Mouse (Mus musculus) gastrocnemius, postnatal 25 days (tissue): ENCODE measurements around the gene 1300017J02Rik. TPM values are rescaled to one million over a fixed set of nuclear protein-coding genes. Genes with fewer than 3 reads are reported as not detected.
A peak's percentile ranks its signal among the peaks of the same experiment; 100 is the strongest.
"Not testable (repeated sequence)": the region's sequence is repeated elsewhere in the genome, so short reads cannot be mapped to it uniquely, and the experiment has no call there.

Experiments used
- DNase-seq: peaks from one replicate; pipeline ENCODE4 v3.0.0; 2022
- long read RNA-seq, 2 experiments: library from polyadenylated mRNA; stranded (forward); transcript quantifications; one replicate each; pipeline ENCODE4 v2.0.0; 2021
- total RNA-seq, 2 experiments: library from RNA; stranded (reverse); gene quantifications; 1 replicate in 1 of 2; 2 replicates in 1 of 2; pipeline ENCODE4 v1.2.3; 2021

The 1300017J02Rik gene
- not detected for total RNA-seq
- long read RNA-seq, experiment 1, result 0 reads
- long read RNA-seq, experiment 2, result 0 reads

GRCm38 (mm10) chr9:103304927-103305326 lies at the start of gene 1300017J02Rik, which contains the start of gene Topbp1:
TSS of gene 1300017J02Rik (minus strand) at chr9:103305082.
TSS of gene Topbp1 (plus strand) at chr9:103305215.
- peak; percentile 90 for DNase-seq

GRCm38 (mm10) chr9:103353500-103354260 lies 48.8 kb upstream of the 1300017J02Rik start:
- DNase-seq, result not testable (repeated sequence)

DNA sequence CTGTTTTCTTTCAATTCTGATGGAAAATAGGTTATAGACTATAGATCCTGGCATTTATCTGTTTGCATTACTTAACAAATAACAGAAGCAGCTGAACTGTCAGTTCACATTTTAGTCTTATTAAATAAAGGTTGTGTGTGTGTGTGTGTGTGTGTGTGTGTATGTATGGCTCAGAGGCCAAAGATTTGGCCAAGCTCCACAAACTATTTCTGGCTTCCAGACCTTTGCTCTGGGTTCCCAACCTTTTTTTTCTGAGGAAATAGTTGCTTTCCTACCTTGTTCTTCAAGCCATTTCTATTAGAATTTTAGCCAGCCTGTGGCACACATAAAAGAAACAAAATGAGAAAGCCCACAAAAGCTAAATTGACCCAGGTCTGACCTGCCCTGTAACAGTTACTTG lies 43.9 kb upstream of the 1300017J02Rik start:
- DNase-seq, result no peak

DNA sequence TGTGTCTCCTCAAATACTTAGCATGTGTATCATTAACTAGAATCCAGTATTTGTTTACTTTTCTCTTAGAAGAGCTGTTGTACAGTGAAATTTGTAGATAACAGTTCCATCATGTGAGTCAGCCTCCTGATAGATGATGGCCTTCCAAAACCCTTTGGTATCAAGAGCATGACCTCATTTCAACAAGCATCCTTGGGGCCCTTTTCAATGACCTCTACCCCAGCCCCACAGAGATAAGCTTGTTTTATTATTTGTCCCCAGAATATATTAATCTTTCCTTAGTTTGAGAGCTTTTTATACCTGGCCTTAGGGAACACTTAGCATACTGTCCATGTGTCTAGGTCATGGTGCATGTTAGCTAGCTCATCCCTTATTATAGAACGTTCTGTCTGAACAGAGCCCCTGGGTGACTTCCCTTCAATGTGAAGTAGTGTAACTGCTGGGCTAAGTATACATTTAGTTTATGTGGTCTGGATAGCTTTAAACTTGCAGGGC lies 43.2 kb upstream of the 1300017J02Rik start:
- no peak for DNase-seq

DNA sequence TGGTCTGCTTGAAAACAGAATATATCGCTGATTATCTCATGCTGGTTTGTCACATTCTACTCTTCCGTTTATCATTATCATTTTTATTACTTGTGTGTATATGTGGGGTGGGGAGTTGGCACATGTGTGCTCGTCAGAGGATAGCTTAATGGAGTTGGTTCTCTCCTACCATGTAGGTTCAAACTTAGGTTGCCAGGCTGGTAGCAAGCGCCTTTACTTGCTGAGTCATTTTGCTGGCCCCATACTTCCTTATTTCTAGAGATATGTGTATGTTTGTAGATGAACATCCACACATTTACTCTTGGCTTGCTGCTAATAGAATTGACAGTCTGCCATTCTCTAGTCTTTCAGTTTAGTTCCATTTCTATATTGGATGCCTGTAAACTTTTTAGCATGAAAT lies 42.2 kb upstream of the 1300017J02Rik start:
- no peak for DNase-seq

GRCm38 (mm10) chr9:103336912-103337311 lies 32.0 kb upstream of the 1300017J02Rik start:
- DNase-seq, result no peak

DNA sequence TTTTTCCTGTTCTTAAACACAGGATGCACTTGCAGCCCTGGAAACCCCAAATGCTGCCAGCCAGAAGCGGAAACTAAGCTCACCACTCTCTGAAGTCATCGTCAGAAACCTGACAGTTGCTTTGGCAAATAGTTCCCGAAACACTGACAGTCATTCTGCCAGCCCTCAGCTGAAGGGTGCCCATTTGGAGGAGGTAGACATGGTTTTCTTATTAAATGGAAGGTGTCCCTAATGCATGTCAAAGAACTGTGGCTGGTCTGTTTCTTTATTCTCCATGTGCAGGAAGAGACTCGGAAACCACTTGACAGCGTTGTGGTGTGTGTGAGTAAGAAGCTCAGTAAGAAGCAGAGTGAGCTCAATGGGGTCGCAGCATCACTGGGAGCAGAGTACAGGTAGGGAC lies 27.8 kb upstream of the 1300017J02Rik start:
- DNase-seq, result no peak

DNA sequence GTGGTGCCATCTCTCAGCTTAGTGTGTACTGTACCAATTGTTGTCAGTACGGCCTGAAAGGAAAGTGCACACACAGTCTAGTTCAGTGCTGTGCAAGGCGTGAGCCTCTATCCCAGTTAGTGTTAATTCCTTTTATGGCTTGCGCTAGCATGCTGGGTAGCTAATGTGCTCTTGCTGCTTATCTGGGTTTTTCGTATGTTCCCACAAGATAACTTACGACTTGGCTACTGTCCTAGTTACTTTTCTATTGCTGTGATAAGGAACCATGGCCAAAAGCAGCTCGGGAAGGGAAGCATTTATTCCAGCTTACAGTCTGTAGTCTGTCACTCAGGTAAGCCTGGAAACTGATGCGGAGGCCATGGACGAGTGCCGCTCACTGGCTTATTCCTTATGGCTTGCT lies 21.6 kb upstream of the 1300017J02Rik start:
- no peak for DNase-seq

DNA sequence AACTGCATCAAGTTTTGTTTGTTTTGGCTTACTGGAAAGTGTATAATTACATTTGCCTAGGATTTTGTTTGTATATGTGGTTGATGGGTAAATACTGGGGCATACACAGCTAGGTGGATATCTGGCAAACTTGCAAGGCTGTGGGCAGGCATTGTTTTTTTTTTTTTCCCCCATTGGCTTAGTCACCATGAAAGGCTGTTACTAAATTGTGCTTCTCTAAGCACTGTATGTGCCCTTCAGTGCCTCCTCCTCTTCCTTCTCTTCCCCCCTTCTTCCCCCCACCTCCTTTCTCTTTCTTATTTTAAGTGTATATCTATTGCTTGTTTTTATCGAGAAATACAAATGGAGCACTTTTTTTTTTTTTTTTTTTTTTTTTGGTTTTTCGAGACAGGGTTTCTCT lies 19.8 kb upstream of the 1300017J02Rik start:
- no peak for DNase-seq

GRCm38 (mm10) chr9:103309832-103310231 lies 5.0 kb upstream of the 1300017J02Rik start:
- no peak for DNase-seq

DNA sequence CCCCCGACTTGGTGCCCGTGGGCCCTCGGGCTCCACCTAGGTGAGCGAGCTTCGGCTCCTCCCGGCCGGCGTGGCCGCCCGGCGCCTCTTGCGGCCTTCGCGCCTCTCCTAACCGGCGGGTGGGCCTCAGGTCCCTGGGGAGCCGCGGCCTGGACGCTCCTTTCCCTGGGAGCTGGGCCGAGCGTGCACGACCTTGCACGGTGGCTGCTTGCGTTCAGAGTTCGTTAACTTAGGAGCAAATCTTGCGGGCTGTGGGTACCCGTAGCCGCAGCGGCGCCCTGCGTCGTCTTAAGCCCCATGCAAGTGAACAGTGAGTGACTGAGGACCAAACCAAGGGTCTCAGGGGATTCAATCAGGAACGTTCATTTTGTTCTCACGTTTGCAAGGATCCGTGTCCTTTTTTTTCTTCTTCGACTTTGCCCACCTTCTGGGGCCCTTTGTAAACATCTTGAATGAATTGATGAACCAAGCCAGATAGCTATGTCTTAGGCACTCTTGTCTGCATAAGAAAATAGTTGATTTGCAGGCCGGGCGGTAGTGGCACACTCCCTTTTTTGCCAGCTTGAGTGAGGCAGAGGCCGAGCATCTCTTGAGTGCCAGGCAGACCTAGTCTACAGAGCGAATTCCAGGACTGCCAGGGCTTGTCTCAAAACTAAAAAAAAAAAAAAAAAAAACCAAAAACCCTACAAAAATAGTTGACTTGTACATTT lies 605 bp upstream of the 1300017J02Rik start:
- DNase-seq, result no peak

GRCm38 (mm10) chr9:103302666-103303065 lies 2.2 kb downstream of the 1300017J02Rik start:
- DNase-seq, result no peak

GRCm38 (mm10) chr9:103302239-103302638 lies 2.6 kb downstream of the 1300017J02Rik start:
- no peak for DNase-seq

- no peak for DNase-seq
Measured at GRCm38 (mm10) chr9:103301086-103301485, 3.8 kb downstream of the 1300017J02Rik start.

DNA sequence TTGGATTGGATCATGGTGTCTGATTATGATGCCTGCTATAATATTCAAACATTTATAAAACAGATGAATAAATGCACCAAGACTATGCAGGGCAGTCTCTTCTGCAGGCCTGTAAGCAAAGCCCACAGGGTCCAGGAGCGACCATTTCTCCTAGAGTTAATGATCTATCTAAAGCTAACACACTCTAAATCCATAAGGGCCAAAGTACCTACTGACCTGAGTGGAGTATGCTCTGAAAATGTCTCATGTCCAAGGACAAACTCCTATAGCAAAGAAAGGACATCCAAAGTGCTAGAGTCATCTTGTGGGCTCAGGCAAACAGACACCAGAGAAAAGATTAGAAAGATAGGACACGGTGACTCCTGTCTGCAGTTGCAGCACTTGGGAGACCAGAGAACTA lies 10.4 kb downstream of the 1300017J02Rik start:
- DNase-seq, result no peak

DNA sequence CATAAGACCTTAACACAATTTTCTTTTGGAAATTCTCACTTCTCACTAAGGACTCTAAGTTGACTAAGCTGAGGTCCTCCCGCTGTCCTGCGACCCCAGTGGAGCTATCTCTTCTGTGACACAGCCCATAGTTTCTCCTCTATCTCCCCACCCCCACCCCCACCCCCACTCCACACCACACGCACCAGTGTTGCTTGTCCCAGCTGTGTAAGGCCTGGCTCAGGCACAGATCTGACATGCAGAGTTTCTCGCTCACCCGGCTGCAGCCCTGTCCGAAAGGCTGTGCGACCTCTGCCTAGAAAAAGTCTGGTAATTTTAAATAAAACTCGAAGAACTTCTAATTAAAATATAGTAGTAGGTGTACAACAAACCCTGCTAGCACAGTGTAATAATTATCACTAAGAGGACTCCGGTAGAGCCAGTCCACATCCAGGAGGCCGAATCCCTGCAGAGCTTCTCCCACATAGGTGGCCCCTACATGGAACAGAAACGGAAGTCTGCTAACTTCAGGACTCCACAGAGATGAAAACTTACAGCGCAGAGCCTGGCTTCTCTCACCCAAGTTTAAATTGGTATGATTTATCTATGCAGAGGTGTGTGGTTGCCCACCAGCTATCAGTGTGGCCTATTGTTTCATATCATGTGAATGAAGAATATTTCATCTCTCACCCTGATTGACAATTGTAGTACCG lies 16.2 kb downstream of the 1300017J02Rik start:
- no peak for DNase-seq

DNA sequence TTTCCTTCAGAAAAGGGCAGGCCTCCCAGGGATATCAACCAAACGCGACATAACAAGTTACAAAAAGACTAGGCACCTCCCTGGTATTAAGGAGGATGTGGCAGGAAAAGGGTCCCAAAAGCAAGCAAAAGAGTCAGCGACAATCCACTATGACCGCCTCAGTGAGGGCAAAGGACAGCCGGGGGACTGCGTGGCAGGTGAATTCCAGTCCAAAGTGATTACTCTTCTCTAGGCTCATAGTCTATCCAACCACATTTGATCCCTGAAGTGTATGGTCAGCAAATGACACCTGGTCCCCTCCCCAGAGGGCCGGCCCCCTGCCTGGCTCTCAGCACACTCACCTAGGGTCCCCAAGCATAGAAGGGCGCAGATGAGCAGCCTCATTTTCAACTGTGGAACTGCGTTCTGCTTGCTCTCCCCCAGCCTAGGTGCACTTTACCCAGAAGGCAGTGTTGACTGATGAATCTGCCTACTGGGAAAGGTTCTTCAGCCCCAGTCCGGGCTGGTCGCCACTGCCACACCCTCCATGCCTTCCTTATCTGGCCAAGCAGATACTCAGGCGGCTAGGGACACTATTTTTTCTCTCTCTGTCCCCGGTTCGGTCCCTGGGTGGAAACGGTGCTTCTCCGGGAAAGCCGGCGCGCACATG lies 16.9 kb downstream of the 1300017J02Rik start:
- no peak for DNase-seq

- DNase-seq, result no peak
Measured at GRCm38 (mm10) chr9:103286901-103287422, 17.9 kb downstream of the 1300017J02Rik start.

DNA sequence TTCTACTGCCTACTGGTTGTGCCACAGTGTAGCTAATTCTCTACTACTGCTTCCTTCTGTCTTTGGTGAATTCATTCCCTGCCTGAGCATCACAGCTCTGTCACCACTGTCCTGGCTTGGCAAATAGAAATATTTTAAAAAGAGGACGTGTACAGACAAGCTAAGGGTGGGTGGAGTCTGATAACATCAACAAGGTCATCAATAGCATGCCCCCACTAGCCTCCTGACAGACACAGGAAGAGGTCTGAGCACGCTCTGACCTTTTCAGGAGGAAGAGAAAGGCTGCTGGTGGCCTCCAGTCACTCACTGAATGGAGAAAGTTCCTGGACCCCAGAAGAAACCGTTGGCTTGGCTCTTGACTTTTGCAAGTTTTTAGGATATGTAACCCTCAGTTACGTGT lies 18.5 kb downstream of the 1300017J02Rik start:
- no peak for DNase-seq

DNA sequence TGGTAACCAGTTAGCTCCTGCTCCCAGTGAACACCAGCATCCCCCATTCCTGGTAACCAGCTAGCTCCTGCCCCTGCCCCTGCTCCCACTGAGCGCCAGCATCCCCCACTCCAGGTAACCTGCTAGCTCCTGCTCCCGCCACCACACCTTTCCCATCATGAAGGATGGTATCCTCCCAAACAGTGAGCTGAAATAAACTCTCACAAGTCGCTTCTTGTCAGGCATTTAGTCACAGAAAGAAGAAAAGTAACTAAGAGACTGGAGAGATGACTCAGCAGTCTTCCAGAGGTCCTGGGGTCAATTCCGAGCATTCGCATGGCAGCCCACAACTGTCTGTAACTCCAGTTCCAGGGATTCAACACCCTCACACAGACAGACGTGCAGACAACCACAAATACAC lies 28.0 kb downstream of the 1300017J02Rik start:
- no peak for DNase-seq

DNA sequence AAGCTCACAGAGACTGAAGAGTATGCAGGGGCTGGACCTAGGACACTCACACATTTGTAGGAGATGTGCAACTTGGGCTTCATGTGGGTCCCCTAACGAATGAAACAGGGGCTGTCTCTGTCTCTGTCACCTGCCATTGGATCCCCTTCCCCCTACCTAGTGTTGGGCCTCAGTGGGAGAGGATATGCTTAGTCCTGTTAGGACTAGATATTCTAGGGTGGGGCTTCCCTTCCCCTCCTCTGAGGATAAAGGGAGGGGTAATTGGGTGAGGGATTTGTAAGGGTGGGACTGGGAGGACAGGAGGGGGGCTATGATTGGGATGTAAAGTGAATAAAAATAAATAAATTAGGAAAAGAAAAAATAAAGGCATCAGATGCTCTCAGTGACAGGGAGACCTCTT lies 29.2 kb downstream of the 1300017J02Rik start:
- DNase-seq, result no peak

DNA sequence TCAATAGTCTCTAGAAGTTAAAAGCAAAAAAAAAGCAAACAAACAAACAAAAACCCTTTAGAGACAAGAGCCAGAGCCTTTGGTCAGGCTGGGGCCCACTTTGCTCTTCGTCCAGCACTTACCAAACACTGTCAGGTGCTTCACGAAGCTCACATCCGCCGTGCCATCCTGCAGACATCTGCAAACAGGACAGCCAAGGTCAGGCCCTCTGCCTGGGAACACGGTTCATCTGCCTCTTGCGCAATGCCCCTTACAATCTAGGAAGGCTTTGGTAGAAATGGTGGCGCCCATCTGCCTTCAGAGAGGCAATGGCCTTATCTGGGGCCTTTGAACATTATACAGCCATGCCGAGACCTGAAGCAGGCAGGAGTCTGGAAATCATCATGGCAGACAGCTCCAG lies 30.1 kb downstream of the 1300017J02Rik start:
- DNase-seq, result no peak
